Mouse (Mus musculus) adrenal gland, postnatal 4 days (tissue): ENCODE measurements around the gene Aldh2. TPM values are rescaled to one million over a fixed set of nuclear protein-coding genes. Genes with fewer than 3 reads are reported as not detected.
"Not testable (repeated sequence)": the region's sequence is repeated elsewhere in the genome, so short reads cannot be mapped to it uniquely, and the experiment has no call there.

Experiments
- DNase-seq, 2 experiments: peaks; one replicate each; pipeline ENCODE4 v3.0.0; 2021 to 2022; ENCODE audit warnings: low spot score in 2 of 2, mixed read lengths in 2 of 2
- total RNA-seq, 2 experiments: library from RNA; stranded (reverse); gene quantifications; 2 replicates each; pipeline ENCODE4 v1.2.3; 2021

The Aldh2 gene
- total RNA-seq, 2 experiments from 2014 or later = 858 to 942 TPM

DNA sequence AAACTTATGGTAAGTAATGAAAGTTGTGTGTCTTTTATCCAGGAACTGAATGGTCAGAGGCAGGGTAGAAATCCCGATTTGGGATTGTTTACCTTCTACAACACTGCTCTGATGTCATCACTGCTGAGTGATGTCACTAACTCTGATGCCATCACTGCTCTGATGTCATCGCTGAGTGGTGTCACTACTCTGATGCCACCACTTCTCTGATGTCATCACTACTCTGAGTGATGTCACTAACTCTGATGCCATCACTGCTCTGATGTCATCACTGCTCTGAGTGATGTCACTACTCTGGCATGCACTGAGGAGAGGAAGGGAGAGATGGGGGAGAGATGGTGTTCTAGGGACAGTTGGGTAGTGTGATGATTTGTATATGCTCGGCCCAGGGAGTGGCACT lies 31.2 kb downstream of the Aldh2 start:
- no peak for DNase-seq

DNA sequence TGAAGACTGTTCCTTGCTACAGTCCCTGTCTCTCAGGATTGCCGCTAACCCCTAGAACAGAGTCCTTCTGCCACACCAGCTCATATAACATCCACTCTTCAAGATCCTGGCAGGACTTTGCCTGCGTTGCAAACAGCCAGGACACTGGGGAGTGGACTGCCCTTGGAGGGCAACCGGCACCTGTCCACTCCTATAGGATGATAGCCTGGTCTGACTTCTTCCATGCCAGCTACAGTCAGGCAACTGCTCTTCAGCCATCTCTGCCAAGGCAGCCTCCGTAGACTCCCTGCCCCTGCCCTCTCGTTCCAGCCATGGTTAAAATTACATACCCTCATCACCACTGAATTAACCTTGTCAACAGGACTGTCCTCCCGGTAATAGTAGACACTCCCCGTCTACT lies 44.4 kb downstream of the Aldh2 start:
- no peak for DNase-seq

DNA sequence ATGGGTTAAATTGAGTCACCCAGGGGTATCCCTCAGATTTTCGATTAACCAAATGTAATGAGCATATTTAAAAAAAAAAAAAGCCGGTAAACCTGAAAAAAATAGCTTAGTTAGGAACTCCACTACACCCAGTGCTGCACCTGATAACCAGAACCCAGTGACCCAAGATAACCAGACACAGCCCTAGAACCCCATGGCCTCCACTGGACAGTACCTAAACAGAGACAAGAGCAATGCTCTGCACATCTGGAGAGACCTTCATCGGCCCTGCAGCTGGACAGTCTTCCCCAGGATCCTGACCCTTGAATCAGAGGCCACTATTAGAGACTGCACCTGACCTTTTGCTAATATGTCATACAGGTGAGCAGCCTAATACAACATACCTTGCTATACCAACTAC lies 46.5 kb downstream of the Aldh2 start:
- DNase-seq = no peak

DNA sequence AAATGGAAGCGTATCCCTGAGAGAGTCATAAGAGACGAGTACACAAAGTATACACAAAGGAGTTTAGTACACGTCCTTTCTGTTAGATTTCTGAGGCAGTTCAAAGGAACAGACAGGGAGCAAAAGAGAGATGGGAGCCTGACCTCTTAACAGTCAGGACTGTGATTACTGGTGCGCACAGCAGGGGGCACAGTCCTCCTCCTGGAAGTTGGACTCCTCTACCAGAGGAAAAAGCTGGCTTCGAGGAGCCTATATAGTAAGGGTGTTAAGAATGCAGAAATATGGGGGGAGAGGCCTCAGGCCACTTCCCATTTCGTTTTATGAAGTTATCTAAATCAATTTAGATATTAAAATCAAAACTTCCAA lies 47.1 kb downstream of the Aldh2 start:
- DNase-seq = no peak

DNA sequence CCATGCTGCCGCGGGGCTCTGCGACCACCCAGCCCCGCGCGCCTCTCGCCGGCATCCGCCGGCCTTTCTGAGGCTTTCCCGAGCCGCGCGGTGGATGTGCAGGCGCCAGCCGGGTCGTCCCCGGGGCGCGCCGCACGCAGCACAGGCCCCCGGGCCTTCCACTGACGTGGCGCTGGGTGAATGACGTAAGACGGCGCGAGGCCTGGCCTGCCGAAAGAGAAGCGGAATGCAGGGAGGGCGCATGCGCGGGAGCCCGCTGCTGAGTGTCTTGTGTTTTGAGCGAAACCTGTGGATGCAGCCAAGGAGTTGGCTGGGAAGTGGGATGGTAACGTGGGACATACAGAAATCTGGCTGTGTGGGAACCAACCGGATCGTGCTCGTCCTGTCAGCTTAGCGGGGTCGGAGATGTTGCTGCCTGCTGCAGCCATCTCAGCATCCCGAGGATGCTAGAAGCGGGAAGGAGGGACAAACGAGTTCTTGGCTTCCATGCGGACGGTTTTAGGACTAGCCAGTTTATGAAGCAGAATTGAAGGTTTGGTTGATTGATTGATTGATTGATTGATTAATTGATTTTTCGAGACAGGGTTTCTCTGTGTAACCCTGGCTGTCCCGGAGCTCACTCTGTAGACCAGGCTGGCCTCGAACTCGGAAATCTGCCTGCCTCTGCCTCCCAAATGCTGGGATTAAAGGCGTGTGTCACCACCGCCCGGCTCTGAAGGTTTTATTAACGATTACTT lies 47.7 kb downstream of the Aldh2 start, which contains the start of gene Mapkapk5:
Mapkapk5 (minus strand) TSS at position 113 of the 737 bp plus-strand sequence.
- peak; percentile 94 to 99 for DNase-seq

DNA sequence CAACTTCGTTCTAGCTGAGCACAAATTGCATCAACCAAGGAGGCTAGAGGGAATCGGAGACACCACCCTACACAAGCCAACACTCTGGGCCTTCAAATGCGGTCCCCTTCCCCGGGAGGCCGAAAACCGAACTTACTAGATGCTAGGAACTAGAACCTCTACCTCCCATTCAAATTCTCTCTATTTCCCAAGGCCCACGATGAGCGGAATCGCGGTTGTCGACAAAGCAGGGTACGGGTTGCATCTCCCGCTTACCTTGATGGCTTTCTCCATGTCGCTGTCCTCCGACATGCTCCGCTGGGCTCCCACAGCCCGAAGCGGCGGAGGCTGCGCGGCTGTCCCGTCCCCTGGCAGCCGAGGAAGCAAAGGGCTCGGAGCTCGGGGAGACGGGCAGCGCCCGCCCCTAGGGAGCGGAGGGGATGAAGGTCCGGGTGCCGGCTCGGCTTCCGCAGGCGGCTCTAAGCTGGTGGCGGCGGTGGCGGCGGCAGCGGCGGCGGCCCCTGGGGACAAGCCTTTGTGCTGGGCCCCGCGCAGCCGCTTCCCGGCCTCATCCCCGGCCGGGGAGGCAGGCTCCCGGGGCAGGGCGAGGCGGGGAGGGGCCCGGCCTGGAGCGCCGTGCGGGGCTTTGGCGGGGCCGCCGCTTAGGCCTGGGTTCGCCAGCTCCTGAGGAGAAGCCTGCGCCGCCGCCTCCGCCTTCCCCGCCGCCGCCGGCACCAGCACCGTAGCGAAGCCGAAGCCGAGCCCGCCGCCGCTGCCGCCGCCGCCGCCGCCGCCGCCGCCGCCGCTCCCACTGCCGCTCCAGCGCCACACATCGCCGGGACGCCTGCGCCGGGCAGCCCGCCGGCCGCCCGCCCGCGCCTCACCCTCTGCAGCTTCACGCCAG lies 48.5 kb downstream of the Aldh2 start, which contains the start of the genes Adam1a and Gm42878:
Adam1a (minus strand) TSS at position 573 of the 883 bp plus-strand sequence.
Gm42878 (minus strand) TSS at position 573 of the 883 bp plus-strand sequence.
- no peak for DNase-seq

DNA sequence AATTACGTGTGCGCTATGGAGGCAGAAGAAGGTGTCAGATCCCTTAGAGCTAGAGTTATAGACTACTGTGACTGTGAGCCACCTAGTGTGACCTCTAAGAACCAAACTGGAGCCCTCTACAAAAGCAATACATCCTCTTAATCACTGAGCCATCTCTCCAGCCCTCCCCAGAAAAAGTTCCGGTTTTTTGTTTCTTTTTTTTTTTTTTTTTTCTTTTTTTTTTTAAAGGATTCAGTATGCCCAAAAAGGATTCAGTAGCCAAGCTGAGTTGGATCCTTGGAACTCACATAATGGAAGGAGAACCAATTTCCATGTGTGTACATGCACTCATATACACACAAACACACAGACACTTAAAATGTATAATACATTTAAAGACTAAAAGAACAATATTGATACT lies 50.3 kb downstream of the Aldh2 start:
- no peak for DNase-seq

DNA sequence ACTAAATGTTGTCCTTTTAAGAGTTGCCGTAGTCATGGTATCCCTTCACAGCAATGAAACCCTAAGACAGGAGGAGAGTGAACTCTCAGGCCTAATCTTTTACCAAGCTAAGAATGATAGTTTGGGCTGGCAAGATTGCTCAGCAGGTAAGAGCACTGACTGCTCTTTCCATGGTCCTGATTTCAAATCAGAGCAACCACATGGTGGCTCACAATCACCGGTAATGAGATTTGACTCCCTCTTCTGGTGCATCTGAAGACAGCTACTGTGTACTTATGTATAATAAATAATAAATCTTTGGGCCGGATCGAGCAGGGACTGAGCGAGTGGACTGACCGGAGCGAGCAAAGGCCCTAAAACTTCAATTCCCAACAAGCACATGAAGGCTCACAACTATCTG lies 52.4 kb downstream of the Aldh2 start:
- no peak for DNase-seq

DNA sequence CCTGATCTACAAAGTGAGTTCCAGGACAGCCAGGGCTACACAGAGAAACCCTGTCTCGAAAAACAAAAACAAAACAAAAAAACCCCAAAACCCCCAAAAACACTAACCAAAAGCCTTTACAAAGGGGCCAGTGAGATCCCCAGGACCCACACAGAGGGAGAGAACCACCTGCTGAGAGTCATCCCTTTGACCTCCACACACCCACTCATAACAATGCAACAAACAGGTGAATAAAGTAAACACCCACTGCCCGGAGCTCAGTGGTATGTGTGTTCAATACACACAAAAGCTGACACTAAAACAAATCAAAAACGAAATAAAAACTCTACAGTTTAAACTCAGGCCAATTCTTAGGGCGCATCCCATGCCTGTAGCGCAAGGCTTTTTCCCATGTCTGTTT lies 53.6 kb downstream of the Aldh2 start:
- no peak for DNase-seq

DNA sequence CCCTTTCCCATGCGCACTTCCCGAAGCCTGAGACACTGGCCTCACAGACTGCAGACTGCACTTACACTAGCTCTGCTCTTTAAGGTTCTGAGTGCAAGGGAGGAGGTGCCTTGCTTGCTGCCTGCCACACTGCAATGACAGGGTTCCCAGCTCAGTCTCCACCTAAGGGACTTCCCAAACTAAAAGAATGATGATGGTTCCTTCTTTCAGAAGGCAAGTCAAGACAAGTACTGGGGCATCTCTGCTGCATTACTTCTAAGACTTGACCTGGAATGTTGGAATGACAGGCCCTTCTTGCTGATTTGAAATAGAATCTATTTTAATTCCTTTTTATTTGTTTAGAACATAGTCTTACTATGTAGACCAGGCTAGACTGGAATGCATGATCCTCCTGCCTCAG lies 56.0 kb downstream of the Aldh2 start:
- no peak for DNase-seq

DNA sequence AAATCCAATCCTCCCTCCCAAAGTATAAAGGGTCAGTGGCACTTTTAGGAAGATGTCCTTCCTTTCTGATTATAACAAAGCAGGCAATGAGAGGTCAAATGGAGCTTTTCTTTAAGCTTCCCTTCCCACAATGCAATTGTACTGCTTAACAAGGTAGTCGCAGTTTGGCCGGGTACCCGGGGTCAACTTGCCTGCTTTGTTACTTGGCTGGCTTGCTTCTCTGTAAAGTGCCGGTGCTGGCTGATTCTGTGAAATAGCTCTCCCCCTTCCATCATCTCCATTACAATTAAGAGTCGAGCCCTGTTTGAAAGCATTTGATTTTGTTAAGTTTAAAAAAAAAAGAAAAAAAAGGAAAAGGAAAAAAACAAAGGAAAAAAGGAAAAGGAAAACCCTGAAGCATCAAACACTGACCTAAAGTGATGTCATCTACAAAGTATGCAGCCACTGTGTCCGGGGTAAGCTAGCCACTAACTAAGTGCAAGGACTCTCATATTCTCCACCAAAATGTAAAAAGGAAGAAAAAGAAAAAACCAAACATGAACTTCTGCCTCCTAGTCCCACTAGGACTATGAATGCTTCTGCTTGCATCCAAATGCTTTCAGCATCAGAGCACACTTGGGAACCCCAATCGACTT lies 56.6 kb downstream of the Aldh2 start:
- no peak for DNase-seq

DNA sequence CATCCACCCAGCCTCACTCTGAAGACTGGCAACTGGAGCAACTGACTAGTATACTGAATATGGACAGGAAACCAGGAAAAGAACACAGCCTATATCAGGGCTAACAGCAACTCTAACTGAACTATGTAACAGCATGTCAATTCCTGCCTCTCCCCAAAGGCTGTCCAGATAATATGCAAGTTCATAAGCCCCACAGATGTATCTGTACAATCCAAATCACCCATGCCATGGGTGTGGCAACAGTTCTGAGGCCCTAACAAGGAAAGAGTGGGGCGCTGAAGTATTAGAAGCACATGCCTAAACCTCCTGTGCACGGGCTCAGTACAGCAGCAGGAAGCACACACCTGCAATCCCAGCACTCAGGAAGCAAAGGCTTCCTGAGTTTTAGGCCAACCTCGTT lies 58.5 kb downstream of the Aldh2 start:
- DNase-seq = no peak

DNA sequence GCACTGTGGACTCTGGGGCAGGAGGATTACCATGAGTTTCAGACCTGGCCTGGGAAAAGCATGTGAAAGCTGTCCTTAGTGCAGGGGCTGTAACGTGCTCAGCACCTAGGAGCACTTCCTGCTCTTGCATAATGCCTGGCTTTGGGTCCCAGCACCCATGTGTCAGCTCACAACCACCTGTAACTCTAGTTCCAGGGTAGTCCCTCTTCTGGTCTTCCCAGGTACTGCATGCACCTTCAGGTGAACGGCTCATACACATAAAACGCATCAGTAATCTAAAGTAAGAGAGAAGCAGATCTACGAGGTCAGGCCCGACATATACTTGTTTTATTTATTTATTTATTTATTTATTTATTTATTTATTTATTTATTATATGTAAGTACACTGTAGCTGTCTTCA lies 59.1 kb downstream of the Aldh2 start:
- DNase-seq = no peak

DNA sequence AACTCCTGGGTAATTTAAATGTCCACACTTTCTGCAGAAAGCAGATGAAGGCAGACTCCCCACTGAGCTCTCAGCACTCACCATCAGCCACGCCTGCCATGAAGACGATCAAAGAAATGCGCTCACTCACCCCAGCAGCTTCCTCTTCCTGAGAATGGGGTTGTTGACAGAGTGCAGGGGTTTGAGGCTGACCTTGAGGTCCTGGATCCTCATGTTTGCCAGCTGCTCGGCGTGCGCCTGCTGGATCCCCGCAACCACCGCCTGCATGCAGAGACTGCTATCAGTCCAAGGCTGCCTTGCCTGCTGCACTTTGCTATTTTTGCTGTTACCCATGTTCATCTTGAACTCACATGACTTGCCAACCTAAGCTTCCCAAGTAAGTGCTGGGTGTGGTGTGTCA lies 66.7 kb downstream of the Aldh2 start:
- peak in 1 of 2 experiments; percentile 7 for DNase-seq

DNA sequence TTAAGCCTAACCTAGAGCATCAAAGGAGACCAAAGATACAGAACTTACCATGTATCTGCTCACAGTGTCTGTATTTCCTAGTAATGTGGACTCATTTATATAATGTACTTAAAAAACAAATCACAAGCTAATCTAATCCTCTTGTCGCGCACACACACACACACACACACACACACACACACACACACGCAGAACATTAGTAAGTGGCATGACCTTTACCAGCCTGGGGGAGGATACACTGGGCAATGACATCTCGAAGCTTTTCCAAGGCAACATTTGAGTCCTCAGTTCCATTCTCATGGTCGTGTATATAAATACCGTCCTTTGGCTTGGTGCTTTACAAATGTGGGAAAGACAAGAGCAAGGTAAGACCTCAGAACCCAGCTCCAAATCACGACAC lies 67.1 kb downstream of the Aldh2 start:
- DNase-seq = no peak

DNA sequence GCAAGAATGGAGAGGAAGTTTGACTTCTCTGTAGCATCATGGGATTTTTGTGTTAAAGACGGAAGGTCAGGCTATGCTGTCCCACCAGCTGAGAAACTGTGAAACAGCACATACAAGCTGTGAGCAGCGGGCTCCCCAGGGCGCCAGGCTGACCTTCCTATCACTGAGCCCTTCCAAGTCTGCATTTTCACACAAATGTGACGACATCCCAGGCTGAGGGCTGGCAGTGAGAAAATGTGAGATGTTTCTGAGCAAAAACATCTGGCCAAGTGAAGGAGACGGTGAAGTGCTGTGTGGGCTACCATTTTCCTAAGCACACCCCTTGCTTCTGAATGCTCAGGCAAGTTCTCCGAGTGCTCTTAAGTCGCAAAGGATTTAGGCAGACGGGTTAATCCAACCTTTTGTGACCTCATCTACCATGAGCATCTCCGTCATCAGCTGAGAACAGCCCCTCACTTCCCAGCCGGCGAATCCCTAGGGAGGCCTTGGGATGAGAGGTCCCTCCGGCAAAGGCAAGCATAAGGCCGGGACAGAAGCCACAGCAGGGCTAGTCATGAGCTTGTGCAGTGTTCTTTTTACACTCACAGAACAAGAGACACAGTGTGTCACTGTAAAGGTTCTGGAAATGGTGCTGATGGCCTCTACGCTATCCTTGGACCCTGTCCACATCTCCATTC lies 67.7 kb downstream of the Aldh2 start:
- DNase-seq = no peak

DNA sequence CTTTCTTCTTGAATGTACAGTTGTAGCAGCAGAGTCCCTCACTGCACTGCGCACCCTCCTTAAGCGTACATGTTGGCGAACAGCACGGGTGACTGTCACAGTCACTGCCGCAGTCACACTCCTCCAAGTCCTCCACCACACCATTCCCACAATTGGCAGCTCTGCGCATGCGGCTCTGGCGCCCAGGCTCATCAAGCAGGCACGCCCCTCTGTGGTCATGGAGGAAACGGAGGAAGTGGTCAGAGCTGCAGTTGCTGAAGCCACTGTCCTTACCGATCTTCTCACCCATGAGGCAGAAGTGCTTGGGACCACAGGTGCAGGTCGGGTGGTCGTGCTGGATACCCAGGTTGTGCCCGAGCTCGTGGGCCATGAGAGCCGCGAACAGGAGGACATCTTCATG lies 73.9 kb downstream of the Aldh2 start:
- DNase-seq = not testable (repeated sequence)

DNA sequence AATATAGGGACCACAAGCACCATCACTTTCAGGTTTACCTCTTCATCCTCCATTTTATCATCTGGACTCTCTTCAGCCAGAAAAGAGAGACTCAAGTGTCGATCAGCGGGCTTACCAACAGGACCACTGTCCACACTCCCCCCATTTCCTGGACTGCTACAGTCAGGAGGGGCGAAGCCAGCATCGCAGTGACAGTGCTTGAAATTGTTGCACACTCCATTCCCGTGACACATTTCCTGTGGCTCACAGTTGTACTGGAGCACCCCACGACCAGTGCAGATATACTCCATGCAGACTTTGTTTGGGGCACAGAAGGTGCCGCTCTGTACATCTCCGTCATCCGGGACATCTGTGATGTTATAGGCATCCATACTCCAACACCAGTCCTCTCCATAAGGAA lies 74.6 kb downstream of the Aldh2 start:
- DNase-seq = no peak
